Mouse (Mus musculus): Measurements from ENCODE around the gene Lsm12.

Lsm12 gene

DNA sequence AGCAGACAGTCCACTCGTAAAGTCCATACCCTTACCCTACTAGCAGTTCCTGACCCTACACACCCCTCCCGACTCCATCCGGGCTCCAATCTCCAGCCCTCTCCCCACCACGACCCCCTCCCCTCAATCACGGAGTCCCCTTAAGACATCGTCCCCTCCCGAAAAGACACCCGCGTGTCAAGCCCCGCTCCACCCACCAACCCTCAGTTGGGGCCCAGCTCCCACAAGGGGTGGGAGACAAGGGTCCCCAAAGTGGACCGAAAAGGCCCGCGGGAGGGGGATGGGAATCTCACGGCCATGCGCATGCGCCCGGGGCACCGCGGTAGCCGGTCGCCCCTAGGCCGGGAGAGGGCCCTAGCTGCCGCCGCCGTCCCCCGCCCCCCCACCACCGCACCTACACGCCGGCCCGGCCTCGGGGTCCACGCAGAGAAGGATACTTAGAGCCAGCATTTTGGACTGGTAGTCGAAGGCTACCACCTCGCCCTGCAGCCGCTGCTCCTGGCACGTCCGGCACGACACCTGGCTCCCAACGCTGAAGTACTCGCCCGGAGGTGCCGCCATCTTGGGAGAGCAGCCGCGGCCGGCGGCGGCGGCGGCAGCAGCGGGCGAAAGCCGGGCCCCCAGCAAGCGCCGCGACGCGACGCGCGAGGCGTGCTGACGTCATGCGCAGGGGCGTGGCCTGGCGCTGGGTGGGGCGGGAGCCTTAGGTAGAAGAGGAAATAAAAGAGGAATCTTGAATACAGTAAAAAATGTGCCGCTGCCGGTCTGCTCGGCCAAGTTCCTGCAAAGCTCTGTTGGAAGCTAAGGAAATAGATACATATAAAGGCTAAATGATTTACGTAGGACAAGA, at the start of gene Lsm12:
Lsm12 (minus strand) TSS at position 651 of the 850 bp plus-strand sequence.
- WGBS = under 1% methylated on average over 69 of the region's 70 CpGs

DNA sequence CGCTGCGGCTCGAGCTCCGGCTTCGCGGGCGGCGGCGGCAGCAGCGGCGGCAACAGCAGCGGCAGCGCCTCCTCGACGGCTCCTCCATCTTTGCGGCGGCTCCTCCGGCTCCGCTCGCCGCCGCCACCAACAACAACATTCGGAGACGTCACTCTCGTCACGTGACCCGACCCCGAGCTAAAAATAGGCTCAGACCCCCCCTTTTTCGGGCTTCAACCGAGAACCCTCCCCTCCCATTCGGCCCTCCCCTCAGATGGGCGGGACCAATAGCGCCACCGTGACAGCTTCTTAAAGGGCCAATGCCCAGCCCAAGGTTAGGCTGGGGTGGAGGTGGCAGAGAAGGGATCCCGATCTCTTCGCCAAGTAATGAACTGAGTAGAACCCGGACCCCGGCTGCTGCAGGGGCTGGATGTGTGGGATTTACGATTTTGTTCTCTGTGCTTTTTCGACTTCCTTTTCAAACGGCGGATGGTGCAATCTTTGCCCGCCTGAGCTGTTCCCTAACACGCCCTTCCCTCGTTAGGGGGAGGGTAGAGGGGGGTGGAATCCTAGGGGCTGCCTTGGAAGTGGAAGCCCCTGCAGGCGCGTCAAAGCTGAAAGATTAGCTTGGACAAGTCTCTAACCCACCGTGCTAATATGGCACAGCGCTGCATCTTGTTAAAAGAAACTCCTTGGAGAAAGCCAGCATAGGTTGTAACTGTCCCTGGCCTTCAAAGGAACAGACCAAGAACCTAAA, 45.1 kb upstream of the Lsm12 start, which contains the start of gene Hdac5:
Hdac5 (minus strand) TSS at position 161 of the 736 bp plus-strand sequence.
- WGBS = under 1% methylated on average over 49 of the region's 49 CpGs

DNA sequence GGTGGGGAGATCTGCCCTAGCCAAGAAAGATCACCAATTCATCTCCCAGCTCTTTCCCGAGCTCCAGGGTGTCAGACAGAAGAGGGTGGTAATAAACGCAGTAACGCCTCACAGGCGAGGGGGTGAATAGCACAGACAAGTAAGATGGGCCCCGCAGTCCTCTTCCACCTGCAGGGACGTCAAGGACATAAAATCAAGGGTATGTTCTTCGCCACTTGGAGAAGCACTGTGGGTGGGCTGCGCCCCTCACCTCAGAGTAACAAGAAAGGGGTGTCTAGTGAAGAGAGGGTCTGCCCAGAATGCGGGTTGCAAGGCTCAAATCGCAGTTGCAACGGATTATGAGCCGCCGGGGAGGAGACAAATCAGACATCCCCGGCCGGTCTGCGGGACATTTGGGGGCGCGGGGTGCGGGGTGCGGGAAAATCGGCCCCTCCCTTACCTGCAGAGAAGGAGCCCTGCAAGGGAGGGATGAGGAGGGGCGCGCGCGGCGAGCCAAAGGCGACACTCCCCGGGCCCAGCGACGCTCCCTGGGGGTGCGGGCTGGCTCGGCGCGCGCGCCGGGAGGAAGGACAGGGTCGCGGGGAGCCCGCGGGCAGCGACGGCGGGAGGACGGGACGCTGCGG, 44.3 kb upstream of the Lsm12 start:
- WGBS = under 1% methylated on average over 47 of the region's 47 CpGs

DNA sequence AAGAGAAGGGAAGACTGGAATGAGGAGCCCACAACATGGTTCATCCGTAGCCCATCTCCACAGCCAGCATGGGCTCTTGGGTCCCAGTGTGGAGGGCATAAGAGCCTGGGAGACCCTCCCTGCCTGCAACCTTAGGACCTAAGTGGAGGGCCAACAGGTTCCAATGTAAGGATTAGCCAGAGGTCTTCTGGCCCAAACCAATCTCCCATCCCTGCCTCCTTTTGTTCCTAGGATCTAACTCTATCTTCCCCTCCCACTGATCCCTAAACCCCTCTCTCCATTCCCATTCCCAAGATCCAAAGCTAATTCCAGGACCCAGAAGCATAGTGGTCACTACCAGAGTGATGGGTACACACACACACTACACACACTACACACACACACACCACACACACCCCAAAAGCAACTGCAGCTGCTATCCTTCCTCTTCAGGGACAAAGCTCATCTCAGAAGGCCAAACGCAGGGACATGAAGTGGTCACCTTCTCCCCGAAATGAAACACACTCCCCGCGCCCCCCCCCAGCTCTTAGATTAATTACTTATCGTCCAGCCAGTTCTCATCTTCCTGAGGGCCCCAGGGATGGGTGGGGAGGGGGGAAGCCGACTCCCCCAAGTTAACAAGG, 43.7 kb upstream of the Lsm12 start:
- WGBS = 13% methylated on average over 7 of the region's 7 CpGs

DNA sequence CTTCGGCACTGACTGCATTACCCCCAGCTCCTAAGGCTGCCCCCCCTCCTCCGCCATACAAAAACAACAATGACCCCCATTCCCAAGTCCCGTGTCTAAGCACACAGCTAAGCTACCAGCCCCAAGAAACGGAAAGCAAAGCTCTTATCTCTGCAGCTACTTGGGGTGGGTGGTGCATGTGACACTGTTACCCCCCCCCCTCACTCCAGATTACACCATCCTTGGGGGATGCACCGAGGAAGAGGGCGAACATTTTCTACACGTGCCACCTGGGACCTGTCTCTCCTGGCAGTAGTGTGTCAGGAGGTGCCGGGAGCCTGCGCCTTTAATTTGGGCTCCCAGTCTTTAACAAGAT, 43.1 kb upstream of the Lsm12 start:
- 19% methylated on average over 9 of the region's 9 CpGs for WGBS

DNA sequence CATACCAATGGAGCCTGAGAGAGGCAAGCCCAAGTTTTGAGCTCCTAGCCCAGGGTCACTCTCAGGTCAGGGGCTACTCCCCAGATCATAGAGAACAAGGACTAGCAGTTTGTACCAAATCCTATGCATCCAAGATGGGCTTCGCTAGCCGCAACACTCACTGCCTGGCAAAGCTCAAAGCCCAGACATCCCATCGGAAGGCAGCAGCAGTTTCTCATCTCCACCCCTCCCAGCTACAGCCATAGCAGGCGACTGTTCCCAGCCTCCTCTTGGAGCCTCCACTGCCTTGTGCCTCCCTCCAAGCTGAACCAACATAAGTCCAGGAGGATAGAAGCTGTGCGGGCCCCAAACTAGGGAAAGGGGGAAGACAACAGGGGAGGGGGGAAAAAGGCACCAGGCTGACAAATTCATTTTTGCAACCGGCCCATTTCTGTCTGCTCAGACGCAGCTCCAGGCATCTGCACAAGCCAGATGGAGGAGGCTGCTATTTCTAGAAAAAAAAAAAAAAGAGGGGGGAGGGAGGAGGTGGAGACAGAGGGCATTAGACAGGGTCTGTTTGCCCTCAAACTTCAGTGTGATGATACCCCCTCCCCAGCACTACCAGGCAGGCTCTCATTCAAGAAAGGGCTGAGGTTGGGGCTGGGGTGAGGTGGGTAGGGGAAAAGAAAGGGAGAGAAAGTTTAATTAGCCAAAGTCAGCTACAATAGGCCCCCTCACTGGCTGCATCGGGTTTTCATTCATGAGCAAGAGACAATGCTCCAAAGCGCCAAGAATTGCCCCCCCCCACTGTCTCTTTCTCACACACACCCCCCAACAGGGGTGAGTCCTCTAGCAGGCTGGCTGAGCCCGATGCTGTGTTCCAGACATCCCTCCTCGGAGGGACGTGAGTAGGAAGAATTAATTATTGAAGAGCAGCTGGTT, 42.4 kb upstream of the Lsm12 start:
- WGBS = 18% methylated on average over 12 of the region's 12 CpGs

DNA sequence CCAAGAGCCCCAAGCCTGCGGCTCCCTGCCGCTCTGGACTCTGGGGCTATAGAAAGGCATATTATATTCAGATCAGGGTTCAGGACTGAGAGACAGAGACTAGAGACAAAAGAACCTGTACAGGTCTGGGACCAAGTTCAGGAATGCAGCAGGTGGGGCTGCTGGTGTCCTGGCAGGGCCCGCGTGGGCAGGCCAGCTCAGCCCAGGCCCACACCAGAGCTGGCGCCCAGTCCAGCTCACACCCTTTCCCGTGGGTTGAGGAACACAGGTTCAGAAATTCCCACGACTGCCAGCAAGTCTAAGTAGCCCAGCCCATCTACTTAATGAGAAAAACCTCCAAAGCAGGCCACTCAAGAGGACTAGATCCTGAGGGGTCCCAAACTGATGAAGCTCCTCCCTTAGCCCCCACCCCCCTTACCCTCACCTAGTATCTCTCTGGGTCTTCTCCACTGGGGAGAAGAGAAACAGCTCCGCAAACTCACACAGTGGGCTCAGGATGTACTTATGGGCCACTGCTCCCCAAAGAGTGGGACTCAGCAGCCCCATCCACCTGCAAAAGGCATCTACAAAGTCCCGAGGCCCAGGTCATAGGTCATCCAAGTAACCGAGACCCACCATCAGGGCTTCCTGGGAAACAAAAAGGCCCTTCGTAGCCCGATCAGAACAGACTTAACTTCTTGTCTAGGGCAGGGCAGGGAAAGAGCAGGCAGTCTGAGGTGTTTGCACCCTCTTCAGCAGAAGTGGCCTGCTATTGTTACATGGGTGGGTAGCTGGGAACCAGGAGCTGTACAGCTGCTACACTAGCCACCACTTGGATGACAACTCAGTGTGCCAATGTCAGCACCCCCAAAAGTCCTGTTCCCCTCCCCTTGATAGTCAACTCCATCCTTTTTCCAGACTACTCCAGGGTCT, 41.2 kb upstream of the Lsm12 start:
- WGBS = 51% methylated on average over 12 of the region's 12 CpGs

DNA sequence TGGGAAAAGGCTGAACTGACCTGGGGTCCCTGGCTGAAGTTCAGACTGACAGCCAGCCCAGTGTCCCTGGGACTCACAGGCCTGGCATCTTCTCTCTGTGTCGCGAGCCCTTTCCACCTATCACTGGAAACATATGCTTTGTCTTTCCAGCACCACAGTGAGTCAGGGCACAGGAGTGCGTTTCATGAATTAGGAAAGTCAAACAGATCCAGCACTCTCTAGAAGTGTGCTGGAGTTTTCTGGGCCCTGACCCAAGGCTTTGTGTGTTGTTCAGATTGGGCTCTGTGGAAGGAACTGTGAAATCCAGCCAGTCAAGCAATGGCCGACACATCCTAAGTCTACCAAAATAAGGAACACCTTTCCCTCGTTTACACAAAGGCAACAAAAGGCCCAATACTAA, 40.1 kb upstream of the Lsm12 start:
- WGBS = 37% methylated on average over 5 of the region's 5 CpGs

DNA sequence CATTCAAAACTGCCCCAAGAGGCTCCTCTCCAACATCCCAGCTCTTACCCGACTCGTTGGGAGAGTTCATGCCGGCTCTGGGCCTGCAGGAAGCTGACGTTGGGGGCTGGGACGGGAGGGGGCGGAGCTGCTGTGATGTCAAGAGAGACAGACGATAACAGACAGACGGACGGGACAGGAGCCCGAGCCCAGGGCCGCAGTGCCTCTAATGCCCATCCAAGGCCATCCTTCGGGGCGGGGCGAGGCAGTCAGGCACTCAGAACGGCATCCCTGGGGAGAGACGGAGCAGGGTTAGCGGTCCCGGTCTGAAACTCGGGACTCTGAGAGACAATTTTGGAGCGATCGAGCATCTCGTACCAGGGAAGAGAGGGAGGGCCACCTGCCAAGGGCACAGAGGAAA, 39.6 kb upstream of the Lsm12 start:
- 21% methylated on average over 22 of the region's 22 CpGs for WGBS

DNA sequence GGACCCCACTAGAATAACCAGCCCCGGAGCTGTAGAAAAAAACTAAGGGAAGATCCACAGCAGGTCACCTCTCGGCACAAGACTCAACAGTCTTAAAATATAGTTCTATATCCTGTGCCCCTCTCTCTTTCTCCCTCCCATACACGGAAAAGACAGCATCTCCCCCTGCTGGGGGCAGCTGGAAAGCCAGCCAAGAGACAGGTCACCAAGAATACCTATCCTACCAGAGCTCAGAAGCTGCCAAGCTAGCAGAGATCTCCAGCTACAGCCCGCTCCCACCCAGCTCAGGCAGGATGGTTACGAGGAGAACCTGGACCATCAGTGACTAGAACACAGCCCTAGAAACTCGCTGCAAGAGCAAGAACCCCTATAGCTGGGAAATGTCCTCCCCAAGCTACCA, 38.1 kb upstream of the Lsm12 start:
- 43% methylated on average over 6 of the region's 6 CpGs for WGBS

DNA sequence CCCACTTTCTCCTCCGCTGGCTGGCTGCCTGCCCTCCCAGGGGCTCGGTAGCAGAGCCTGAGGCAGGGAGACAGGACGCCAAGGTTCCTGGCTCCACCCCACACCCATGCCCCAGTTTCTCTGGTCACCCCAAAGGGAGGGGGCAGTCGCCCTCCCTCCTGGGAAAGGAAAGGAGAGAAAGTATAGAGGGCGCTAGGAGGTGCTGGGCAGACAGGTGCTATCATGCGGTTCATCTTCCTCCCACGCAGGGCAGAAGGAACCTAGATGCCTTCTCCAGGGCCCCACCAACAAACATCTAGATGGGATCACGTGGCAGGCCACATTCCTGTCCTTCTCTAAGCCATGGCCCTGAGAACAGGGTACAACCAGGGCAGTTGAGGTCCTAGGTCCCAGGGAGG, 36.9 kb upstream of the Lsm12 start:
- WGBS = 53% methylated on average over 8 of the region's 8 CpGs

DNA sequence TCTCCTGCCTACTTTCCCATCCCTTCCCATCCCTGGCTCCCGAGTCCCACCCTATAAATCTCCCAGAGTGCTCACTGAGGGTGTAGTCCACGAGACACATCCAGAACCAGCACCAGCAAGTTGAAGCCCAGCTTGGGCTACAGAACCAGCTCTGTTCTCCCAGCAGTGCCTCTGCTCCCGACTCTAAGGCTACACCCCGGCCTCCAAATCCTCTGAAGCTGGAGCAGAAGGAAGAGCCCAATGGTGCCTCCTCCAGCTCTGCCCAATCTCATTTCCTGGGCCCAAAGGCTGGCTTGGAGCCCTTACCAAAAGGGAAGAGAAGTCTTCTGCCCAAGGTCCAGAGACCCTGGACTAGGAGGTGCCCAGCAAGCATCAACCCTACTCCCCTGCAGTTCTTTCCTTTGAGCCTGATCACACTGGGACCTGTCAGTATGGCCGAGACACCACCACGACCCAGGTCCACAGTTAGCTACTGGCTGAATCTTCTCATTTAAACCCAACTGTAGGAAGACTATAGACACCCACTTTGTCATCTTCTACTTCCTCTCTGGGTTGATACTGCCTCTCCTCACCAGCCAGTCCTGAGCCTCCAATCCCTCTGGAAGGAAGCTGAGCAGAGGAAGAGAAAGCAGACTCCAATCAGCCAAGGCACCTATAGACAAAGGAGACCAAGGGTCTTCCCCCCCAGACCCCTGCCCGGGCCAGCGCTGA, 36.3 kb upstream of the Lsm12 start:
- WGBS = 74% methylated on average over 8 of the region's 8 CpGs

DNA sequence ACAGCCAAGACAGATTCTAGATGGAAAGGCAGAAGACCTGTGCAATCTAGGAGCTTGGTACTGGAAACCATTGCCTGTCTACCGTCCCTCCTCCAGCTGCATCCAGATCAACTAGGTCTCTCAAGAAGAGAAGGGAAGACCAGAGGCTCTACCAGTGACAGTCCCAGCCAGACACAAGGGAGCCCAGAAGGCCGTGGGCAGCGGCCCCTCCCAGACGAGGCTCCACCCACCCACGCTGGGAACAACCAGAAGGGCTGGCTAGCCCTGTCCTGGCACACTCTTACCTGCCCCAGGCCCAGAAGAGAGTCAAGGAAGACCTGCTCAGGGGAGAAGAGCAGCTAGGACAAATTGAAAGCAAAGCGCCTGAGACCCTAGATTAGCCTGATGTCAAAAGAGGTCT, 35.4 kb upstream of the Lsm12 start:
- WGBS = 43% methylated on average over 6 of the region's 6 CpGs

DNA sequence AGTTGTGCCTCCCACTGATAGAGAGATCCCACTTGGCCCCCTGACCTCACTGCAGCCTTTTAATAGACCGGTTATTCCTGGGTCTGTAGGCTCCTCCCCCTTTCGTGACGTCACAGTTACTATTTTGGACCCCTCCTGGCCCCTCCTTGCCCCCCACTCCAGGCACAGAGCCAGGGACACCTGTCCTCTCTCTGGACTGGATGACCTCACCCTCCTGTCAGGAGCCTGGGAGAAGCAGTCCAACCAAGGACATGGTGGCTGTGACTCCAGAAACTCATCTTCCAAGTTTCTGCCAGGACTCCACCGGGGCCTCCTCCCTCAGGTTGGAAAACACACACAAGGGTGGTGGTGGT, 34.9 kb upstream of the Lsm12 start:
- 48% methylated on average over 4 of the region's 4 CpGs for WGBS

DNA sequence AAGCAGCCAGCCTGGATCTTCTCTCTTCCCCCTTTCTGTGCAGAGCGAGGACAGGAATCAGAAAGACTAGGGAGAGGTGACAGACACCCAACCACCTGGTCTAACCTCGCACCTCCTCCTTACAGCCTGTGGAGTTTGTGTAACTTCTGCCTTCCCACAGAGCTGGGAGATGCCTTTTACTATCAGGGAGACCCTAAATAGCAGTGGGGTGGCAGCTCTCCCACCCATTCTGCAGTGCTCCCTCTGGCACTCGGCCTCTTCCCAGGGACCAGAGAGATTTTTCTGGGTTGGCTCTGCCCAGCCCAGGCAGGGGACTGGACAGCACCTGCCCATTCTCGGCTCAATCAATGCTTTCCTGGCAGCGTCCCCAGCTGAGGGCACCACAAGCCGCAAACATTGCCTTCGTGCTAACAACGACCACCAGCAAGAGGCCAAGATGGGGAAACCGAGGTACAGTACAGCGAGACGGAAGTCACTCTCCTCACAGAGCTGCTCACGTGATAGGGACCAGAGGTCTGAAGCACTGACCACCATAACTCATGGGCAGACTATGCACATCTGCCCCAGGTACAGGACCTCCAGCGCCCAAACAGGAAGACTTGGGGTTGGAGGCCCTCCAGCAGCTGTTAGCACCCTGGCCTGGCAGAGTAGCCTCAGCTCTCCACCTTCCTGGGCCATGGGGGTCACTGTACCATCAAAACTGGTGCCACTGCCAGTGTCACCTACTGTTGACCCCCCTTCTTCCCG, 34.3 kb upstream of the Lsm12 start:
- 36% methylated on average over 14 of the region's 14 CpGs for WGBS

DNA sequence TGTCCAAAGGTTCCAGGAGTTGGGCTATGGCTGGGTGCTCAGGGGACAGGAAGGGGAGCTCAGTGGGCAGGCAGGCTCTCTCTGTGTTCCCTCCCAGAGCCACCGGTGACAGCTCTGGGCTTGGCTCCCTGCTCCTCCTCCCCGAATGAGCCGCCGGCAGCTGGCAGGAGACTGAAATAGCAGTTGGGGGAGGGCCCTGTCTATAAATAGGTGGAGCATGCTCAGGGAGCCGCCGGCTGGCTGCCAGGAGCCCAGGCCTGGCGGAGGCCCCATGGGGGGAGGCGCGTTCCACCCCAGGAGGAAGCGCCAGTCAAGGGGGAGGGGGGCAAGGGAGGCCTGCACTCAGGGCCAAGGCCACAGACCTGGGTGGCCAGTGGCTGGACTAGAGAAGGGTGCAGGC, 33.7 kb upstream of the Lsm12 start:
- WGBS = 0% methylated on average over 10 of the region's 10 CpGs

DNA sequence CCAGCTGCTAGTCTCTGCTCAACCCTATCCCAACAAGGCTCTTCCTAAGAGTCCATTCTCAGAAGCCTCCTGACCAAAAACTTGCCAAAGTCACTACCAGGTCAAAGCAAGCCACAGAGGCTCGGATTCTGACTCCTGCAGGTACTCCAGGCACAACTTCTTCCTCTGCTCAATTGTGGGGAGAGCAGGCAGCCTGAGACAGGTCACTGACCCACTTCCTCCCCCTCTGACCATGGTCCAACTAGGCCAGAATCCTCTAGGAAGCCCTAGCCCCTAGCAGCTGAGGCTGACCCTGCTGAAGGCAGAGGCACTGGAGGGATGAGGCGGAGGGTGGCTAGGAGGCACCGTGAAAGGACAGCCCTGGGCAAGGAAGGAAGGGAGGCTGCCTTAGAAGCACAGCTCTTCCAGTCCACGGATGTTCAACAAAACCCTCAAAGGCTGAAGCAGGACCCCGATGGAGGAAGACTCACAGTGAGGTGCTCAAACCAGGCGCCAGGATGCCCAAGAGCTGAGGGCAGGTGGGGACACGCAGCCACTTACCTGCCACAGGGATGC, 32.9 kb upstream of the Lsm12 start:
- WGBS = 34% methylated on average over 7 of the region's 7 CpGs

DNA sequence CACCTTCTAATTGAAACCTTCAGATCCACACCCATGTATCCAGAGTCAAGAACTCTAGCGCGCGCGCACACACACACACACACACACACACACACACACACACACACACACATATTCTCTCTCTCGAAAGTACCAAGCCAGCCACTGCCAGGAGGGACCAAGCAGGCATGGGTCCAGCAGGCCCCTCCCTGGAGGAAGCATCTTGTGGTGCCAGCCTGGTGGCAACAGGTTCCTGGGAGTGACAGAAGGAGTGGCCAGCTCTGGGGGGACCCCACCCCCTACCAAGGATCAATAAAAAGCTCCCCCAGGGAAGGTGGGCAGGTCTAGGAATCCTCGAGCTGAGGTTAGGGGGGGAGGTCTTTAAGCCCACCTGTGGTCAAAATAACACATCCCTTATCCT, 32.3 kb upstream of the Lsm12 start:
- whole genome bisulfite sequencing = 36% methylated on average over 6 of the region's 6 CpGs

DNA sequence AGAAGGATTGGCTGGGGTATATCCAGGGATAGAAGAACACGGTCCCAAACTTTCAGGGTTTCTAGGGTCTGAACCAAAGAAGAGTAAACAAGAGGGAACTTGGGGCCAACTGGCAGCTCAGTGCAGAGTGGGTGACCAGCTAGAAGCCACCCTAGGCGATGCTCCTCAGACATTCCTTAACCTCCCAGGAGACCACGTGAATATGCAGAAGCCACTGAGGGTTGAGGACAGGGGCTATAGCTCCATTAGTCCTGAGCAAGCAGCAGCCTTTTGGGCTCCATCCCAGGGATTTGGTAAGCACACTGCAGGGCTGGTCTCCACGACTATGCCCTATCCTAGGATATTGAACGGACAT, 31.8 kb upstream of the Lsm12 start:
- 17% methylated on average over 5 of the region's 5 CpGs for WGBS

Data from cerebral cortex, adult 2 months (tissue).